Mouse (Mus musculus) A20 (cell line): ENCODE results near the gene Ccdc40.

ENCODE experiments used
- DNase-seq: peaks from one replicate; pipeline ENCODE4 v3.0.0-alpha.2; 2011; ENCODE audit warnings: low read depth, low spot score

The Ccdc40 gene

DNA sequence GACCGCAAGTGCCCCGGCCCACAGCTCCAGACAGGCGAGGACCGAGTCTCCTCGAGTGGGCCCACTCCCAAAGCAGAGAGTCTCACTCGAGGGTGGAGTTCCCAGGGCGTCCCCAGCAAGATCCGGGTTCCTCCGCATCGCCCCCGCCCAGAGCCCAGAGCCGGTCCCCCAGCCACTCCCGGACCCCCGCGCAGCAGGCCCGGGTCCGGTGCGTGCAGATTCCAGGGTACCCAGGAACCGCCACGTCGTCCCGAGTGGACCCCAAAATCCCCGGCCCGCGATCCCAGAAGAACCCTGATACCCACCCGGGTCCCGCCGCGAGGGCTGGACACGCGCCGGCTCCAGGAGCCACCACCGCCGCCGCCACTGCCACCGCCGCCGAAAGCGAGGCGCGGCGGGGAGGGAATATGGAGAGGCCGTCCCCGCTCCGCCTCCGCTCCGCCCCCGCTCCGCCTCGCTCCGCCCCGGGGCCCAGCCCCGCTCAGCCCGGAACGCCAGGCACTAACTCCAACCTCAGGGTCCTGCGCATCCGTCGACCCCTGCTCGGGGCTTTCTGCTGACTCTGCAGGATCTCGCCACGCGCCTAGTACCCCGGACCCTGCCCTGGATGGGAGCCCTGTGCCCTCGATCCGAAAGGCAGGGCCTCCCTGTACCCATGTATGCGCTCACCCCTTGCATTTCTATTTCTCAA lies at the start of gene Ccdc40, which contains the start of gene Tbc1d16:
Gene Ccdc40, plus strand, starts transcription at position 482 of the 691 bp plus-strand sequence.
Gene Tbc1d16, minus strand, starts transcription at position 409 of the 691 bp plus-strand sequence.
- DNase-seq, result peak; percentile 76

GRCm38 (mm10) chr11:119180824-119181582 lies 47.4 kb upstream of the Ccdc40 start:
- DNase-seq, result no peak

- no peak for DNase-seq
These were observed 46.4 kb upstream of the Ccdc40 start for GRCm38 (mm10) chr11:119181861-119182395.

DNA sequence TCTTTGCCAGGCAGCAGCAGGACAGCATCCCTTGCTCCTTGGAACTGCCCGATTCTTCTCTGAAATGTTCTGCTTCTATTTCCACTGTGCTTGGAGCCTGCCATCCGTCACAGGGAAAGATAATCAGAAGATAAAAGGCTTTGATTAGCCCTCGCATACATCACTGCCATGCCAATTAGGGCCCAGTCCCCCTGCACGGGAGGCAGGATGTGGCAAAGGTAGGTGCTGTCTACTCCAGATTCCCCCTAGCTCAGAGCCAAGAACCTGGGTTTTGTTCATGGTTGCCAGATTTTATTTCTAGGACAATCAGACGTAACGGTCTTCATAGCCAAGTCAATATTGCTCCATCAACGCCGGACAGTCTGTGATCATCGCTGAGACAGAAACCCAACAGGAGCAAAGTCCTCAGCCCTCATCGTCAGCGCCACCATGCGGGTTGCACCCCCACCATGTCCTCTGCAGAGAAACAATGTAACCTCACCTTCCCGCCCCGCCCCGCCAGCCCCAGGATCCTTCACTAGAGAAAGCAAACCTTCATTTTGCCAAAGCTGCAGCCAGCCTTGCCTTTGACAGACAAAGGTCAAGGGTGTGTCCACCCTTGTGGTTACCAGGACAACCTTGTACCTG lies 44.6 kb upstream of the Ccdc40 start:
- no peak for DNase-seq

GRCm38 (mm10) chr11:119186381-119186780 lies 42.0 kb upstream of the Ccdc40 start:
- no peak for DNase-seq

GRCm38 (mm10) chr11:119186989-119187799 lies 41.2 kb upstream of the Ccdc40 start:
- DNase-seq, result peak; percentile 76

DNA sequence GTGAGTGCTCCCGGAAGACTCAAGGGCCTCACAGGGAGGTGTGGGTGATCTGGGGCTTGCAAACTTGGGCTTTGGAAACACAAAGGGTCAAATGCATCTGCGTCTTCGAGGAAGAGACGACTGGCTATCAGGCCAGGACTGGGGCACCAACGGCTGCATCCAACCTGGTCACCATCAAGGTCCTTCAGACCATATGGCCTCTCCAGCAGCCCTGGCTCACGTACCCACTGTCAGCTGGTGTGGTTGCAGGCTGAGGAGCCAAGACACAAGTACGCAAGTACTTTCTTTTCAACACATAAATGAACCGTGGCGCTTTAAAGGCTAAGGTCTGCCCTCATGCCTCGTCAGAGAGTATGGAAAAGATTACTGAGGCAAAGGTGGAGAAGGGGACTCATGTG lies 40.6 kb upstream of the Ccdc40 start:
- no peak for DNase-seq

- no peak for DNase-seq
These were observed 40.0 kb upstream of the Ccdc40 start for GRCm38 (mm10) chr11:119188389-119188788.

DNA sequence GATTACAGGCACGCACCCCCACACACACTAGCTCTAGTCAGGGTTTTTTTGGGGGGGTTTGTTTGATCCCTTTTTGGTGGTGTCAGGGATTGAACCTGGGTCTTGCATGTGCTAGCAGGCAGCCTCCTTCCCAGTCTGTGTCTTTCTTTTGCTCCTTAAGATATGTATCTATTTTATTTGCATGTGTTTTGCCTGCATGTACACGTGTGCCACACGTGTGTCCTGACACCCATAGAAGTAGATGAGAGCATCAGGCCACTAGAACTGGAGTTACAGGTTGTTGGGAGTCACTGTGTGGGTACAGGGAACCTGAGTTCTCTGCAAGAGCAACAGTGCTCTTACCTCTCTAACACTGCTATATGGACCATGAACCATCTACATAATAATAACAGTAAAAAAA lies 39.1 kb upstream of the Ccdc40 start:
- DNase-seq, result no peak

DNA sequence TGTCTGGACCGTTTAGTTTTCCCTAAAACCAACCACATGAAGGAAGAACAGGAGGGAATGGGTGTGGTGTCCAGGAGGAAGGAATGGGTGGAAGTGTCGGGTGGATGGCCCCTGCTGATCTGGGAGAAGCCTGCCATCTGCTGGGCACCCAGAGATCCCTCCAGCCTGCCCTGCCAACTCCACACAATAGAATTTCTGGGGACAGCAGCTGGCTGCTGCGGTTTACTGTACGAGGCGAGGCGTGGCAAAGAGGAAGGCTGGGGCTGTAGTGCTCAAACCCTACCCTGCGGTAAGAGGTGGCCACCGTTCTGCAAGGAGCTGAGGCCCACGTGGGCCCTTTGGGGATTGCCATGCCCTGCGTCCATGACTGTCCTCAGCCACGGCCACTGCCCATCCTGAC lies 37.9 kb upstream of the Ccdc40 start:
- peak; percentile 93 for DNase-seq

GRCm38 (mm10) chr11:119191606-119192081 lies 36.7 kb upstream of the Ccdc40 start:
- peak; percentile 94 for DNase-seq

- DNase-seq, result no peak
These were observed 36.2 kb upstream of the Ccdc40 start for GRCm38 (mm10) chr11:119192176-119192575.

GRCm38 (mm10) chr11:119192605-119193004 lies 35.8 kb upstream of the Ccdc40 start:
- no peak for DNase-seq

GRCm38 (mm10) chr11:119197618-119198563 lies 30.5 kb upstream of the Ccdc40 start:
- DNase-seq, result no peak

GRCm38 (mm10) chr11:119198564-119199232 lies 29.7 kb upstream of the Ccdc40 start:
- DNase-seq, result peak; percentile 36

GRCm38 (mm10) chr11:119199233-119199601 lies 29.2 kb upstream of the Ccdc40 start:
- DNase-seq, result no peak

GRCm38 (mm10) chr11:119203423-119203822 lies 24.9 kb upstream of the Ccdc40 start:
- peak; percentile 50 for DNase-seq

DNA sequence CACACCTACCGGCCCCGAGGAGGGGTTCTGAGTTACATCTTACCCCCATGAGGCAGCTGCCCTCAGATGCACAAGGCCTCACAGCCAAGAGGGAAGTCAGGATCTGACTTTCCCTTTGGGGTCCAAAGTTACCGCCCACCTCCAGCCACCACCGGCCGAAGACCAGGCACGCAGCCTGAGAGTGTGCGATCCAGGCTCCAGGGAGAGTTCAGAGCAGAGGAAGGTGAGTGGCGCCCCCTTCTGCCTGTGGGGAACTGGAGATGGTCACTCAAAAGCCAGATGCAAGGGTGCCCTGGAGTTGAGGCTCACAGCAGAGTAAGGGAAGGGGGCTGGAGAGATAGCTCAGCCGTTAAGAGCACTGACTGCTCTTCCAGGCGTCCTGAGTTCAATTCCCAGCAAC lies 22.6 kb upstream of the Ccdc40 start:
- DNase-seq, result no peak

- peak; percentile 53 for DNase-seq
These were observed 21.8 kb upstream of the Ccdc40 start for GRCm38 (mm10) chr11:119206562-119206961.

- no peak for DNase-seq
These were observed 20.4 kb upstream of the Ccdc40 start for GRCm38 (mm10) chr11:119207986-119208385.
